Mouse (Mus musculus): ENCODE results near the gene Tmf1.

DNA sequence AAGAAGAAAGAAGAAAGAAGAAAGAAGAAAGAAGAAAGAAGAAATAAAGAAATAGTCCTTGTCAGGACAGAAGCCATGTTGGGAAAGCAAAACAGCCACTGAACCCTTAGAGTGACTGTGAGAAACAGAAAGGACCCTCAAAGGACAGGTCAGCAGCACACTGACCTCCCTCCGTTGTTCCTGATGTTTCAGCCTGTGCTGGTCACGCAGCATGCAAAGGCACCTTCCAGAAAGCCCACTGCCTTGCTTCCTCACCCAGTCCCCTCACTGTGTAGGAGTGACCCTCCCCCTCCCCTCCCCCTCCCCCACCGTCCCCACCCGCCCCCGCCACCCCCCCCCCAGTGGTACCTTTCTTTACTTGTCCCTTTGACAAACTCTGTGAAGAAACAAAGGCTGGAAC, 41.8 kb upstream of the Tmf1 start:
- TF ChIP-seq POLR2A (IDR thresholded peaks at IDR 0.05; ENCODE audit: extremely low read depth, insufficient read depth, low read length) (no peak), CTCF (IDR thresholded peaks at IDR 0.05; ENCODE audit: extremely low read depth, insufficient read depth, low read length) (no peak)

Data from cortical plate, adult 2 months (tissue).